Mouse (Mus musculus): ENCODE measurements around the gene Stambpl1.

Gene Stambpl1

GRCm38 (mm10) chr19:34287656-34288415, 95.8 kb downstream of the Stambpl1 start:
- no peak for DNase-seq

- no peak for DNase-seq
Observed at GRCm38 (mm10) chr19:34288696-34289095, 96.7 kb downstream of the Stambpl1 start.

Measured in spleen, adult 18-20 months (tissue).